Mouse (Mus musculus) layer of hippocampus, adult 11-12 months (tissue): ENCODE results near the gene Pcbp3.

Experiments
- DNase-seq: peaks from one replicate; pipeline ENCODE4 v3.0.0; 2022; ENCODE audit warnings: low spot score

The Pcbp3 gene

DNA sequence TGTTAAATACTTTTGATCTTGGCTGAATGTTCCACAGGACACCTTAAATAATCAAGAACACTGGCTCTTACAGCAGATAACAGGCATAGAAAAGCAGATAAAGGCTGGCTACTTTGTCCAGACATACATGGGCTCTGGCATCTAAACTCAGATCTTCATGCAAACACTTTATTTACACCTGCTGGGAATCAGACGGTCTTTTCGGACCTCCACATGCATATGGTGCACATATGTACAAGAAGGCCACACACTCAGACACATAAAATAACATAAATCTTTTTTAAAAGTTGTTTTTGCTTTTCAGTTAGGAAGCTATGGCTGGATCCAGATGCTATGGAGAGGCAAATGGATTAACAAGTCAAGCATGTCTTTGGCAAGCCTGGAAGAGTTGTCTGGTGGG, 37.2 kb downstream of the Pcbp3 start:
- no peak for DNase-seq

GRCm38 (mm10) chr10:76918086-76918485, 43.6 kb downstream of the Pcbp3 start:
- DNase-seq: no peak

- no peak for DNase-seq
These were observed 55.3 kb downstream of the Pcbp3 start for GRCm38 (mm10) chr10:76906434-76906833.

GRCm38 (mm10) chr10:76905935-76906341, 55.7 kb downstream of the Pcbp3 start:
- no peak for DNase-seq

GRCm38 (mm10) chr10:76903694-76904093, 58.0 kb downstream of the Pcbp3 start:
- DNase-seq: no peak

DNA sequence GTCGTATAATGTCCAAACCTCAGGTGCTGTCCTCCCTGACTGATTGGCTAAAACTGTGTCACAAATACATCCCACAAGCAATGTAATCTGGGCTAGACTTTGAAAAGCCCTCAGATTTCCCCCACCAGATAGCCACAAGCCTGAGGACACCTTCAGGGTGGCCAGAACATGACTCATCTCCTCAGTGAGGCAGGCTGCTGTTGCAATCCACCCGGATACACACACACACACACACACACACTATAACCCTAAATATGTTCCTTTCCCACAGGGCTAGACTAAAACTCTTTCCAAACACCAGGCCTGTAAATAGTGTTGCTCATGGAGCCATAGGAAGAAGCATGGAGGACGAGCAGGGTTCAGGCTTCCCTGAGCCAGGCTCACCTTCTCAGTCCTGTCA, 58.6 kb downstream of the Pcbp3 start:
- DNase-seq: no peak

- no peak for DNase-seq
These were observed 59.1 kb downstream of the Pcbp3 start for GRCm38 (mm10) chr10:76902588-76902987.

DNA sequence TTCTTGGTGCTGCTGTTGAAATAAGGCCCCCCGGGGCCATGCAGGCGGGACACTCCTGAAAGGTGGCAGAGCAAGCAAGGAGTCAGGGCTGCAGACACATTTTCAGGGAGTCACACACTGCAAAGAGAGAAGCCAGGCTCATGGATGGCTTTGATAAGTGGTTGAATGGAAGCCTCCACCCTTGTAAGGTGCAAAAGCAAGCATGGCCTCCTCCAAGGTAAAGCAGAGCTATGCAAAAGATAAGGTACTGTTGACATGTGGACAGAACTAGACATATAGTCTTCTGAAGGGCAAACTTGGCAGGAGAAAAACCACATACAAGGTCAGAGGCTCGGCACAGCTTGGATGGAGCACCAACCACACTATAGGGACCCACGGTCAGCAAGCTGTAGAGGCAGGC, 63.3 kb downstream of the Pcbp3 start:
- DNase-seq: no peak

- DNase-seq: no peak
These were observed 70.2 kb downstream of the Pcbp3 start for GRCm38 (mm10) chr10:76891456-76891855.

- no peak for DNase-seq
These were observed 78.0 kb downstream of the Pcbp3 start for GRCm38 (mm10) chr10:76883442-76884244.

GRCm38 (mm10) chr10:76882644-76883441, 78.8 kb downstream of the Pcbp3 start:
- peak; percentile 24 for DNase-seq

DNA sequence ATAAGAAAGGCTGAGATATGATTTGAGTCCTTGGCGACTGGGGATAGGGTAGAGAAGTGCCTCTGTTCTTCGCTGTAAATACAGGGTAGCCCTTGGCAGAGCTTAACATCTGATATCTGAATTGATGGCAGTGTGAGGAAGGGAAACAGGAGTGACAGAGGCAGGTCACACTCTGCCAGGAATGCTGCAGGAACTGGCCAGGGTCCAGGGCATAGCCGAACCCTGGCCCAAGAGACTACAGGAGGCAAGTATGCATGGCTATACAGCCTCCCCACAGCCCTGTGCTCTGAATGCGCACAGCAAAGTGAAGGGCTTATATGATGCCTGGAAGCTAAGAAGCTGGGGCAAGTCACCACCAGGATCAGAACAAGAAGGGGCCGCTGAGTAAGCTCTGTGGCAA, 79.8 kb downstream of the Pcbp3 start:
- DNase-seq: no peak

GRCm38 (mm10) chr10:76875310-76875709, 86.4 kb downstream of the Pcbp3 start:
- no peak for DNase-seq

GRCm38 (mm10) chr10:76874879-76875278, 86.8 kb downstream of the Pcbp3 start:
- no peak for DNase-seq

- DNase-seq: no peak
These were observed 87.3 kb downstream of the Pcbp3 start for GRCm38 (mm10) chr10:76874398-76874797.

DNA sequence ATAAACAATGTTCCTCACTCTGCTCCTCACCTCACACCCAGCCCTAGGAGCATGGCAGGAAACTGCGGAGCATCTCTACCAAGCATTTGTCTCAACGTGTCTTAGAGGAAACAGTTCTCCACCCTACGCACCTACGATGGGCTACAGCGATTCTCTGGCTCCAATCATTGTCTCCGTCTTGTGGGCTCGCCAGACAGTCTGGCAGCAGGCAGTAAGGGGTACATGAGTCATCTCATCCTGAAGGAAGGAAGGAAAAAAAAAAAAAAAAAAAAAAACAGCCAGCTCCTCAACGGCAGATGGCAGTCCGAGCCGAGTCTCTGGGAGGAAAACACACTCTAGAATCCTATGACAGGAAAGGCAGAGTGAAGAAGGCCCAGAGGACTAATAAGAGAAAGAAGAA, 87.7 kb downstream of the Pcbp3 start:
- DNase-seq: peak; percentile 24

DNA sequence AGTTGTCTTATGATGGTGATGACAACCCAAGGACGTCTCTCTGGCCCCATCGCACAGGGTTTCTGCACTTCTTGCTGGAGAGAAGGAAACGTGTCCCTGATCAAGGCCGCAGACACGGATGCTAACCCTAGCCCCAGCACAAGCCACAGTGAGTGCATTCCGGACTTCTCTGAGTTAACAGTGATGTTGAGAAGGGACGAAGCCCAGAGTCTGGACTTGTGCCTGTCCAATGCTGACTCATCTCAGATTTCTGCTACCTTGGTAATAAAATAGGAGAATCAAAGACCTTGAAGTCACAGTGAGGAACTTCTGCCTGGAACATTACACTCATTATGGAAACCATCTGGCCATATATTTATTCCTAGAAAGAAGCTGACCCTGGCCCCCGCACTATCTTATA, 89.0 kb downstream of the Pcbp3 start:
- DNase-seq: no peak

GRCm38 (mm10) chr10:76865936-76866335, 95.8 kb downstream of the Pcbp3 start:
- DNase-seq: no peak

- DNase-seq: no peak
These were observed 100.7 kb downstream of the Pcbp3 start for GRCm38 (mm10) chr10:76860998-76861397.

- DNase-seq: no peak
These were observed 102.1 kb downstream of the Pcbp3 start for GRCm38 (mm10) chr10:76859355-76860127.

DNA sequence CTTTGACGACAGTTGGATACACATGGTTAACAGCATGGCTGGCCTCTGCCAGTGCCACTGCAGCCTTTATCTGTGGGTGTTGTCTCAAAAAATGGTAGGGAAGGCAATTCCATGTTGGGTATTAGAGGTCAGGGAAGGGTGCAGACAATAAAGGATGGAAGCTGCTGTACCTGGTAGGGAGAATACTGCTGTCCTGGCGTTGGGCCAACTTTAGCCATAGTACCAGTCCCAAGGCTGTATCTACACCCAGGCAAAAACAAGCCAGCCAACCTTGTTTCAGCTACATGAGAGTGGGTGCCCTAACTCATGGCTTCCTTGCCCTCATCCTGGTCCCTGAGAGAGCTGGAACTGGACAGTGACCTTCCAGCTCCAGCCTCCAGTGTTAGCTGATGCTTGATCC, 103.8 kb downstream of the Pcbp3 start:
- no peak for DNase-seq

DNA sequence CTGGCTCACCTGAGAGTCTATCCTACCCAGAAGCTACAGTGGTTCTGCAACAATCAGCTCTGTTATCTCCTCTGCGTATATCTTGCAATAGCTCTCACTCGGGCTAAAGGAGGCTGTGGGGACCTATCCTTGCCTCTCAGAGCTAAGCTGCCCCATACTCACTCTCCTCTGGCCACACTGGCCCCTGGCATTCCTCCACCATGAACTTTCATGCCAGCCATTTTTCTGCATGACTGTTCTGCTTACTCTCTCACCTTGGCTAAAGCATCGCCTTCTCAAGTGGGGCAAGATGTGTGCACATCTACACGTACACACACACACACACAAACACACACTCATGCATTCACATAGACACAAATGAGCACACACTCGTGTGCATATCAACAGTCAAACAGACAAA, 115.2 kb downstream of the Pcbp3 start:
- no peak for DNase-seq

GRCm38 (mm10) chr10:76844901-76845300, 116.8 kb downstream of the Pcbp3 start:
- no peak for DNase-seq
